Mouse (Mus musculus): Measurements from ENCODE around the gene Slc26a10.
"Not testable (repeated sequence)": the region's sequence is repeated elsewhere in the genome, so short reads cannot be mapped to it uniquely, and the experiment has no call there.

Slc26a10 gene

DNA sequence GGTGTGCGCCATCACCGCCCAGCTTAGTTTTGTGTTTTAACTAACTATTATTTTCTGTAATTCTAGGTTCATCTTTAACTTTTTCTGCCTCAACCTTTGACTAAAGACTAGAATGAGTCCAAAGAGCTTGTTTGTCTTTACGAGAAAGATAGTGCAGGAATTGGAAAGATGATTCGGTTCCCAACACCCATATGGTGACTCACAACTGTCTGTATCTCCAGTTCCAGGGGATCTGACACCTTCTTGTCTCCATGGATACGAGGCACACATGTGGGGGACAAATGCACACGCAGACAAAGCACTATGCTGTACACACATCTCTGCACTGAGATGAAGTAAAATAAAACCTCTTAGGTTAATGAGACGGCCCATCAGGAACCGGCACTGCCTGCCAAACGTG lies 20.4 kb downstream of the Slc26a10 start:
- peak; percentile 68 for DNase-seq

DNA sequence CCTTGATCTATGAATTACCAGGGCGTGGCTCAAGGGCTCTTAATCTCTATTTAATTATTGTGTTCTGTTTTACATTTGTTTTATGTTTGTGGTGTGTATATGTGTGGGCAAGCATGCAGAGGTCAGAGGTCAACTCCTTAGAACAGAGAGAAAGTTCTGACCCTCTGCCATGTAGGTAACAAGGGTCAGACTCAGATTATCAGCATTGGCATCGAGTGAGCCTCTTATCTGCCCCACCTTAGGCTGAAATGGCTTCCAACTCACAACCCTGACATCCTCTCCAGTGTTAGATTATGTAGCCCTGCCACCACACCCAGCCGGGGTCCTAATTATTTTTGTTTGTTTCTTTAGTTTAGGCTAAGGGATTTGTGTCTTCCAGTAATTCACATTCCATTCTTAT lies 22.0 kb downstream of the Slc26a10 start:
- no peak for DNase-seq

DNA sequence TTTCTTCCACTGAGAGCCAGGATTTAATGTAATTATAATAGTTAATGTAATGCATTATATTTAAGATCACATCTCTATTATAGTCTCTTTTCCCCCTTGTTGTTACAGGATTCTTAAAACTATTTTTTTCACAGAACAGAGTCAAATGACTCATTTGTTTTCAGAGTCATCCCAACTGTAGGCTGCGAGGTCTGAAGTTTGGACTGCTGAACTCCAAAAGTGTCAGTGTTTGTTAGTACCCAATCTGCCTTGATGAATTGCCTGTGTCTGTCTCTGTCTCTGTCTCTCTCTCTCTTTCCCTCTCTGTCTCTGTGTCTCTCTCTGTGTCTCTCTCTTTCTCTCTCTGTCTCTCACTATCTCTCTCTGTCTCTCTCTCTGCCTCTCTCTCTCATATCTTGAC lies 23.9 kb downstream of the Slc26a10 start:
- no peak for DNase-seq

DNA sequence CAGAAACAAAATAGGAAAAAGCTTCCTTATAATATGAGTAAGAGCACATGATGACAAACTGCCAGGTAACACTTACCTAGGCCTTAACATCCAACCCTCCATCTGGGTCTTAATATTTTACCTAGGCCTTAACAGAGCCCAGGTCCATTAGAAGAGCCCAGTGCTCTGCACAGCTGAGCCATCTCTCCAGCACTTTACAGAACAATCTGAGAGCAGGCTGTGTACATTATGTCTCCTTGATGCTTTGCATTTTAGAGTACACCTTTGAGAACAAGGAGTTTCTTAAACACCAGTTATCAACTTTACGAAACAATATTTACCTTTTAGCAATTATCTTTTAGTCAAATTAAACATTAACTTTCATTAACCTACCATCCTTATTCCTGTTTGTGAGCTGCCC lies 24.4 kb downstream of the Slc26a10 start:
- DNase-seq: no peak

DNA sequence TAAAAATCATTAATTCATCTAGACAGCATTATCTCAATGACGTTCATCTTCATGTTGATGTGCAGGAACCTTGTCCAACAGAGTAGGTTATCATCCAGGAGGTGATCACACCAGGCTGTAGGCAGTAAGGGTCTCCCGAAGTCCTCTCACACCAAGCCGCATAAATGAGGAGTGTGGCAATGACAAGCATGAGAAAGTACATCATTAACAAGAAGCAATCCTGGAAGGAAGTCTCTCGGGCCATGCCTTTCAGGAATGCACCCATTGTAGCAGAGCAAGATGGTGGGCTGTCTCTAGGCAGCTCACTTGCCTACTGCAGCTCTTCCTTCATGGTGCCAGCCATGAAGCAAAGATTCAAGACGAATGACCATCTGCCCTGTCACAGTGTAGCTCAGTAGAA lies 25.8 kb downstream of the Slc26a10 start:
- DNase-seq: no peak

DNA sequence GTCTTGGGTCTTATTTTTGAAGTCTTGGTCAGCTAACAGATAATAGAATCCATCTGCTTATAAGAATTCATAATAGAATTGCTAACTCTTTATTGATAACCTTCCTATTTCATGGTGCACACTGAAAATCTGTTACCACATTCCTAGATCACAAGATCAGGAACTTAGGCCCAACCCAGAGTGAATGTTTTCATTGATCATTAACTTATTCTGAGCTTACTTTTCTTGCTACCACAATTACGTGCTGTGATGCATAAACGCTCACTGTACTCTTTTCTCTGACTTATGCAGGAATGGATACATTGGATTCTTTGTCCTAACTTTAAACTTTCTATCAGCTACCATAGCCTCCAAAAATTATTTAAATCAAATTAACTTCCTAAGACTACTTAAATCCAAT lies 26.2 kb downstream of the Slc26a10 start:
- DNase-seq: no peak

DNA sequence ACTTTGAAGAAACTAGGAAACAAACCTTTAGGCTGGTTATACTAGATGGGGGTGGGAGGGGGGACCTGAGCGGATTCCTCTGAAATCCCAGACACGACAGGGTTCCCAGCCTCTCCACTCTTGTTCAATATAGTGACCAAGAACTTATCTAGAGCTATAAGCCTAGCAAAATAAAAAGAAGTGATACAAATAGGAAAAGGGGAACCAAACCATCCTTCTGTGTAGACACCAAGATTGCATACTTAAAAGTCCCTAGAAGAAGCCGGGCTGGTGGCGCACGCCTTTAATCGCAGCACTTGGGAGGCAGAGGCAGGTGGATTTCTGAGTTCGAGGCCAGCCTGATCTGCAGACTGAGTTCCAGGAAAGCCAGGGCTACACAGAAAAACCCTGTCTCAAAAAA lies 27.1 kb downstream of the Slc26a10 start:
- no peak for DNase-seq

DNA sequence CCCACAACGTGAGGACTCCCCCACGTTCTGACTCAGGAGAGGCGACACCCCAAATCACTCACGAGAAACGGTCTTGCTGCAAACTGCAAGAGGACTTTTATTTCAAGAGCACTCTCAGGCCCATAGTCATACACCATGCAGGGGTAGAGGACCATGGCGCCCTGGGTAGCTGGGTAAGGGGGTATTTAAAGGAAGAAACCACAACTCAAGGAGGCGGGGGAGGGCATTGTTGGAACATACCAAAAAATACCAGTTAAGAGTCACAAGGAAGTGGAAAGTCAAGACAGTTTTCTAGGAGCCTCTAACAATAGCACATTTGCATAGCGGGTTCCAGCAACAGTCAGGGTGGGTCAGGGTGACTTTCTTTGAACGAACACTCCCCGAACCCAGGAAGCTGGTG lies 27.9 kb downstream of the Slc26a10 start:
- DNase-seq: not testable (repeated sequence)

DNA sequence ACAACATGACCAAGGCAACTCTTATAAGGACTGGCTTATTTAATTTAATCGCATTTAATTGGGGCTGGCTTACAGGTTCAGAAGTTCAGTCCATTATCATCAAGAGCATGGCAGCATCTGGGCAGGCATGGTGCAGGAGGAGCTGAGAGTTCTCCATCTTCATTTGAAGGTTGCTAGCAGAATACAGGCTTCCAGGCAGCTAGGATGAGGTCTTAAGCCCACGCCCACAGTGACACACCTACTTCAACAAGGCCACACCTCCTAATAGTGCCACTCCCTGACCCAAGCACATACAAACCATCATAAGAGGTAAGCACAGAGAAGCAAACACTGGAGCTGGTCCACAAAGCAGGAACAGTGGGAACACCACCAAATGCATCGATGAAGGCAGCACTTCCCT lies 29.2 kb downstream of the Slc26a10 start:
- DNase-seq: not testable (repeated sequence)

DNA sequence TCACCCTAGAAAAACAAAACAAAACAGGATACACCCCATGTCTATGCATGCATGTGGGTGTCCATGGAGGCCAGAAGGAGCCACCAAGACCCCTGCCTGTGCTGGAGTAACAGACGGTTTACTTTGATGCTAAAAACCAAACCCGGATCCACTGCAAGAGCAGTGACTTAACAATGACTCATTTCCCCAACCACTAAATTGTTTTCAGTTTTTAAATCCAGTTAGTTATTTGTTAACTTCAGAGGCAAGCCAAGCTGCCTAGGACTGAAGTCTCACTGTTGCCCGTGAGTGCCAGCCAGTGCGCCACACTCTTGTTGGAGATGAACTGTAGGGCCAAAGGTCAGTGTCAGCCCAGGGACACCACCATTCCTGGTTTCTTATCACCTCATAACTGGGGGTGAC lies 30.0 kb downstream of the Slc26a10 start:
- DNase-seq: no peak

DNA sequence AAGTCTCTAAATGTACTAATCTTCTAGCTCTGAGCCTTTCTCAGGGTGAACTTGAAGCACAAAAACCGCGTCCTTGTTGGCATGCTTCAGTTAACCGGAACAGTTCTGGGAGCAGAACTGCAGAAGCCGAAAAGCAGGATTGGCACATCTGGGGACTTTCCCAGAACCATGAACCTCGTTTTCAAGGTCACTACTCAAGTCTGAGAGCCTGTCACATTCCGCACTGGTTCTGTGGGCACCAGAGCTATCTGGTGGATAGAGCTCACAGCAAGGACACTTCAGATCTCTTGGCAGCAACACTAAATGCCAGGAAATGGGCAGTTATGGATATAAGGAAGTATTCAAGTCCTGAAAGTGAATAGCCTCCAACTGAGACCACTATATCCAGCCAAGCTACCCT lies 33.3 kb downstream of the Slc26a10 start:
- no peak for DNase-seq

DNA sequence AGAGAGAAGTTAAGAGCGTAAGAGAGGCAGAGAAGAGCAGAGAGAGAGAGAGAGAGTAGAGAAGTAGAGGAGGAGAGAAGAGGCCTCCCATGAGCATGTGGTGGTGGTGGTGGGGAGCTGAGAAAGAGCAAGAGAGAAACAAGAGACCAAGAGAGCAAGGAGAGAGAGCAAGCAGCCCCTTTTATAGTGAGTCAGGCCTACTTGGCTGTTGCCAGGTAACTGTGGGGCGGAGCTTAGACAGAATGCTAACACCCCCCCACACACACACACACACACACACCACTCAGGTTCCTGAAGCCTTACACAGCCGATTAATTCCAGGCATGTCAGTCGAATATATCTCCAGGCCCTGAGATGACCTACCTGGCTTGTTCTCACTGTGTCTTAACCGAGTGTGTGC lies 35.1 kb downstream of the Slc26a10 start:
- DNase-seq: no peak

DNA sequence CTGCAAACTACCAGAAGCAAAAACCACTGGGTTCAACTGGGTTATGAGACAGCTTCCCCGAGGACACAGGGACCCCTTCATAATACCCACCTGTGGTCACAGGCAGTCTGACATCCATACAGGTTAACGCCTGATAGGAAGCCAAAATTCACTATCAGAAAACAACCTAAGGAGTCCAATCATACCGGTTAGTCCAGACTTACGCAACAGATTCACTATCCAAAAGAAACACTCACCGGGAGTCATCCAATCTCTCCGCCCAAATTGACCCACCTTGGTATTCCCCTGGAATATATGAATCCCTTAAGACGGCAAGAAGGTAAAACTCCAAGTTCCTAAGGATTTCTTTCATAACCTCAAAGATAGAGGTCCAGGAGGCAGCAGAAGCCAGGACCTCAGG lies 35.9 kb downstream of the Slc26a10 start:
- no peak for DNase-seq

DNA sequence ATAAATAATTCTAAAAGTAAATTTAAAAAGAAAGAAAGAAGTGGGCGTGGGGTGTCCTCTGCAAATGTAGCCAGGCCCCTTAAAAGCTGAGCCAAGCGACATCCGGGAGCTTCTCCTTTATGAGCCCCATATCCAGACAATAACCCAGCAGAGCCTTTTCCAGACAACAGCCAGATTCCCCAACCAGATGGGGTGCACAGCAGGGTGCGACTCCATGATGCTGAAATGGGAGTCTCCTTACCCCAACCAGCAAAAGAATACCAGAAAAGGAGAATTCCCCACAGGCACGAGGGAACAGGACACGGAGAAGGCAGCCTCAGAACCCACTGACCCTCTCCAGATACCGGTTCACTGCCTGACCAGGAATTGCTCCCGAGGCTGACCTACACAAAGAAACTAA lies 37.2 kb downstream of the Slc26a10 start:
- no peak for DNase-seq

DNA sequence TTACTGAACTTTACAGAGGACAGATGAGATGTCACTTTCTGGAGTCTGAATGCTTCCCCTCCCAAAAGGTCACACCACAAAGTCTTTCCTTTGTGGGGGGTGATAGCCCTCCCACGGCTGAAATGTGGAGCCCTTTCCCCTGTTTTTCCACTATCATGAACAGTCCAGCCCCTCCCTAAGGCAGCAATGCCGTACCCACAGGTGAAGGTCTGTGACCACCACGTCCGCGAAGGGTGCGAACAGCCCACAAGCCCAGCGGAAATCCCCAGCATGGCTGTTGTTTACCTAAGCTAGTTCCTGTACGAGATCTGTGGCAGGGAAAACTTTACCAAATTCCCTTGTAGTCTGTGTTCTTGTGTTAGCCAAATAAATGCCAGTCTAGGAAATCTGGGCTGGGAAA lies 38.9 kb downstream of the Slc26a10 start:
- no peak for DNase-seq

DNA sequence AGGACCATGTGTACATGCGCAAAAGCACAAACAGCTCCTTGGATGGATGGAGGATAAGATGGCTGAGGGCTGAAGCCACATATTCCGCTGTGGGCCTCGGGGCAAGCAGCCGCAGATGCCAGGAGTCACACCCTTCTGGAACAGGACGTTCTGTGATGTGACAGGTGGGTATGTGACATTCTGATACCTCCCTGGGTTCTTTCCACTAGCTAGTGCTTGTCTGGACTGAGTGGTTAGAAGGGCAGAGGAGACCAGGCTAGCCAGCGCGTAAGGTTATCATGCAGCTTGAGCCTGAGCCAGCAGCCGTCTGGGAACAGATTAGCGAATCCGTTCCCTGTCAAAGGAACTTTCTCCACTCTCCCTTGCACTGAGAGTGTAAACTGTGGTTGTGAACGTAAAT lies 39.5 kb downstream of the Slc26a10 start:
- no peak for DNase-seq

DNA sequence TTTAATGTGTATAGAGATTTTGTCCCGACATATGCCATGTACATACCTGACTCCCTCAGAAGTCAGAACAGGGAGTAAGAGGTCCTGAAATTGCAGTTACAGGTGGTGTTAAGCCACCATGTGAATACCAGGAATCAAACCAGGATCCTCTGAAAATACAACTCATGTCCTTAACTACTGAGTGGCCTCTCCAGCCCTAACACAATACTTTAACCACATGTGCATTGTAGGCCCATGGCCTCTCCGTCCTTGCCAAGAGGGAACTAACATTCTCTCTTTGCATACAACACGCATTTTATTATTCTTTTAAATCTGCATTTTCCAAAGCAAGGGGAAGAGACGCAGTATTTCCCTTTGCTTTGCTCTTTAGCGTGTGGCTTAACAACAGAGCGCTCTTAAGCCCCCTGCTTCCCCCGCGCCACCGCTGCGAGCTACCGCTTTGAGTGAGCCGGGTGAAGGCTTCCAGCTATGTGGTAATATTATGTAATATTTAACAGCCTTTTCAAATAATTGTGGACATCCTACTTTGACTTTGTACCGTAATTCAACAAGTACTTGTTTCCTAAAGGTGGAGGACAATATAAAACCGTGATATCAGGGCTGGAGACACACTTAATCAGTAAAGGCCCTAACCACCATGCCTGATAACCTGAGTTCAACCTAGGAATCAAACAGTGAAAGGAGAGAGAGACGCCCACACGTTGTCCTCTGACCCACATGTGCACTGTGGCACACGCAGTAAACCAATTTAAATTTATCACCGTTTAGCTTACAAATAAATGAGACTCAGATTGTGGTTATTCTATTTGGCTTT lies 41.9 kb downstream of the Slc26a10 start:
- no peak for DNase-seq

DNA sequence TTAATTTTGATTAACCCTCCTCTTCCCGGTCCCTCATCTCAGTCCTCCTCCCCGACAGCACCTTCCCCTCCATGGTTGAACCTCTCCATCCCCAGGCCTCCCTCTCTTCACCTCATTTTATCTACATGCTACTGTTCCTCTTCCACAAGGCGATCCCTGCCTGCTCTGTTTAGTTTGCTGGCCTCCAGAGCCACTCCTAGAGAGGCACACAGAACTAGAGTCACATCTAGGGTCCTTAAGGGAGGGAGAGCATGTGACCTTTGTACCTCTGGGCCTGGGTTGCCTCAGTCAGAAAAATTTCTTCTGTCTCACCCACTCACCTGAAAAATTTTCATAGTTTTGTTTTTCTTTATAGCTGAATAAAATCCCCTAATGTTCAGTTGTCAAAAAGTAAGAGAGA lies 42.5 kb downstream of the Slc26a10 start:
- DNase-seq: no peak

DNA sequence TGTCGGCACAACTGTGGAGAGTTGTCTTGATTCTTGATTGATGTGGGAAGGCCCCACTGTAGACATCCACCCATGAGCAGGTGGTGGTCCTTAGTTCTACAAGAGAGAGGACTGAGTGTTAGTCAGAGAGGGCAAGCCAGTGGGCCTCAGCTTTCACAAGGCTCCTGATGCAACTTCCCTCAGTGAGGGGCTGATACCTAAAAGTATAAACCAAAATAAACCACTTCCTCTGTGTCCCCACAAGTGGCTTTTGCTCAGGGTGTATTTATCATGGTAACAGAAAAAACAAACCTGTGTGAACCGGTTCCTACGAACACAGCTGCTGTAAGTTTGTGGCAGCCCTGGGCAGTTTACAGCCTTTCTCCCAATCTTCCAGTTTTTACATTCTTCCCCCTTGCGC lies 43.9 kb downstream of the Slc26a10 start:
- DNase-seq: no peak

DNA sequence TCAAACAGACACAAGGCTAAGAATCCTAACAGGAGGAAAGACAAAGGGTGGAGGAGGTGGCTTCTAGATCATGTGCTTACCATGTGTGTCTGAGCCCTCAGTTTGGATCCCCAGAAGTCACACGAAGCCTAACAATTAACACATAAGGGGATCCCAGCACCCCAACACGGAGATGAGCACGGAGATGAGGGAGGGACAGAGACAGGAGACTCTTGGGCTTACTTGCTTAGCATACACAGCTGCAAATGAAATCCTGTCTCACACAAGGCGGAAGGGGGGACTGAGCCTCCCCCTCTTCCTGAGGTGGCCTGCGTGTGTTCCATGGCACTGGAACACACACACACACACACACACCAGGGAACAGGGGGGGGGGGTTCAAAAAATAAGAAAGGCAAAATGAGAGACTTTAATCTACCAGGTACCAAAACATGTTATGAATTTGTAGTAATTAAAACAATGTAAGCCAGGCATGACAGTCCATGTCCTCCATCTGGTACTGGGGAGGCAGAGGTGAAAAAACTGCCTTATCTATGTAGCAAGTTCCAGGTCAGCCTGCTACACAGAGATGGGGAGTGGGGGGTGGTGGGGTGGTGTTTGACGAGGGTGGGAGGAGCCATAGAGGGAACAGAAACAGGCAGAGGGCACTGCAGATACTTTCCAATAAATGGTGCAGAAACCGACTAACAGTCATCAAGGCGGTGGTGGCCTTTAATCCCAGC lies 45.2 kb downstream of the Slc26a10 start:
- DNase-seq: no peak

DNA sequence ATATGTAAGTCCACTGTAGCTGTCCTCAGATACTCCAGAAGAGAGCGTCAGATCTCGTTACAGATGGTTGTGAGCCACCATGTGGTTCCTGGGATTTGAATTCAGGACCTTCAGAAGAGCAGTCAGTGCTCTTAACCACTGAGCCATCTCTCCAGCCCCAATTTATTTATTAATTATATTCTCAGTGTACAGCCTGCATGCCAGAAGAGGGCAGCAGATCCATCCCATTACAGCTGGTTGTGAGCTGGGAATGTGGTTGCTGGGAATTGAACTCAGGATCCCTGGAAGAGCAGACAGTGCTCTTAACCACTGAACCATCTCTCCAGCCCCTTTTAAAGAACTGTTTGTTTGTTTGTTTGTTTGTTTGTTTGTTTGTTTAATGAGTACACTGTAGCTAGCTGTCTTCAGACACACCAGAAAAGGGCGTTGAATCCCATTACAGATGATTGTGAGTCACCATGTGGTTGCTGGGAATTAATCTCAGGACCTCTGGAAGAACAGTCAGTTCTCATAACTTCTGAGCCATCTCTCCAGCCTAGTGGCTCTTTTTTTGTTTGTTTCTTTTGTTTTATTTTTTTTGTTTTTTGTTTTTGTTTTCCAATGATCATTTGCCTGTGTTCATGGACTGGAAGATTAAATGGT lies 45.9 kb downstream of the Slc26a10 start:
- DNase-seq: not testable (repeated sequence)

DNA sequence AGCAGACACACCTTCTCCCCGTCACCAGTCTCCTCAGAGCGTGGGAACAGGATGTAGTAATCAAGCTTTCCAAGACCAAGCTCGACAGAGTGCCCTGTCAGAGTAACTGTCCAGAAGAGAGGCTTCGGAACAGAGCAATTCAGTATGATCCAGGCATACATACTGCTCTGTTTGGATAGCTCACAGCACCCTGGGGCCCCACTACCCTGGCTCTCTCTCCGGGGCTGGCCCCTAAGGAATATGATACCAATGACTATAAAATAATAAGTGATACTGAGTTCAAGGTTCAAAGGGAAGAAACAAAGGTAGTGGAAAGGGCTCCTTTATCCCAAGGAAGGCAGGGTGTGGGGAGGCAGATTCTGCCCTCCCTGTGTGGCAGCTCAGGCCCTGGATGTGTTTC lies 48.0 kb downstream of the Slc26a10 start:
- no peak for DNase-seq

DNA sequence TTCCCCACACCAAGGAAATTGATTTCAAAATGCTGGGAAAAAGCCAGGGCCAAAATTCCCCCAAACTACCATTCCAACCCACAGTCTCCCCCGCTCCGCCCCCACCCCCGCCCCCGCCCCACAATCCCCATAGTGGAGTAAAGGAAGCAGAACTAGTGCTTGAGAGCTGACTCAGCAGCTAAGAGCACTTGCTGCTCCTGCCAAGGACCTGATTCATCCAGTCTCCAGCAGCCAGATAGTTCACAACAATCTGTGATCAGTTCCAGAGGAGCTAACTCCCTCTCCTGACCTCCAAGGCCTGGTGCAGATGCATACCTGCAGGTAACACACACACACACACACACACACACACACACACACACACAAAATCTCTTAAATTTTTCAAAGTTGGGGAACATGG lies 51.0 kb downstream of the Slc26a10 start:
- no peak for DNase-seq

DNA sequence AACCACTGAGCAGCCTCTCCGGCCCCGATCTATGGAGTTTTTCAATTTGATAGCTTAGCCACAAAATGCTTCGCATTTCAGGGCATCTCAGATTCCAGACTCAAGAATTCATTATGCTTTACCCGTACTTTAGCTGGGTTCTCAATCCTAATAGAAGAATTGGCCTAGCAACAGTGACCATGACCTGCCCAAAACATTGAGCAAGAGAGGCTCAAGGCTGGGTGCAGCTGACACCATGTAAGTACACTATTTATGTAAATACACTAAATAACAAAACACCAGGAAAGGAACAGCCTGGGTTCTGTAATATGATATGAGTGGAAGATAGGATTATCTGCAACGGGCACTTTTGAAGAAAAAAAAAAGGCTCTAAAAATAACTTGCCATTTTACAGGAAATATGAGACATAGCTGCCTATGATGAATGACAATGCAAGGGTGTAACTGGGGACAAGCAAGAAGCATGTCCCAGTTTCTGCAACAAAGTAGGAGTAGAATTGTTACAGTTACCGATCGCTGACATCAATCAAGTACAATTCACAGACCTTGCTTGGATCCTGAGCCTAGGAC lies 52.6 kb downstream of the Slc26a10 start:
- DNase-seq: no peak

All from right cerebral cortex, adult 18-20 months (tissue).